Mouse (Mus musculus): Measurements from ENCODE around the gene Prkar1b.

DNA sequence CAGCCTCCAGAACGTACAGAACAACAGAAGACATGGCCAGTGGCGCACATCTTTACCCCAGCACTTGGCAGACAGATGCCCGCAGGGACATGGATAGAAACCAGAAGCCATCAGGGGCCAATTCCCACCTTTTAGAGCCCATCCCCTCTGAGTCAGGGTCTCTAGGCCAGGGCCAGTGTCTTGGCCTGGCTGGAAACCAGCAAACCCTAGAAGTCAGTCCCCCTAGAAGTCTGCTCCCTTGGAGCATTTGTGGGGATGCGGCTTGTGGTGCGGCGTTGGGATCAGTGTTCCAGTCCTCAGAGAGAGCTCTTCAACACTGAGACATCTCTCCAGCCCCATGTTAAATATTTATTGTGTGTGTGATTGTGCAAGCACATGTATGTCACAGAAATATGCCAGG, 12.6 kb downstream of the Prkar1b start:
- TF ChIP-seq POLR2A (IDR thresholded peaks at IDR 0.05; ENCODE audit: control insufficient read depth, extremely low read depth, insufficient read depth, low read length, poor library complexity): no peak
- TF ChIP-seq CTCF (IDR thresholded peaks at IDR 0.05; ENCODE audit: borderline replicate concordance, control insufficient read depth, extremely low read depth, insufficient read depth, low read length, poor library complexity): no peak

Measured in thymus, adult 2 months (tissue).